Mouse (Mus musculus) lung, embryonic 15.5 days (tissue): ENCODE measurements around the gene Tdrkh. TPM values are rescaled to one million over a fixed set of nuclear protein-coding genes. Genes with fewer than 3 reads are reported as not detected.

Experiments used
- ATAC-seq: fragments of 200-750 bp; cut with Nextera tagmentation; 2 replicates; pipeline ENCODE4 v1.8.0; 2017; ENCODE audit warnings: moderate number of reproducible peaks, borderline replicate concordance; ENCODE audit not compliant: low FRiP score, low TSS enrichment; ENCODE audit errors: extremely low read depth
- H3K27ac ChIP-seq: fragments of 300-500 bp; sonication (generic); 2 replicates; pipeline ENCODE4 v1.5.1; 2015; ENCODE audit warnings: moderate library complexity, mild to moderate bottlenecking, inconsistent platforms
- H3K27me3 ChIP-seq: fragments of 300-500 bp; sonication (generic); 2 replicates; pipeline ENCODE4 v1.6.1; 2015; ENCODE audit warnings: inconsistent platforms
- H3K36me3 ChIP-seq: fragments of 300-500 bp; sonication (generic); 2 replicates; pipeline ENCODE4 v1.6.1; 2015; ENCODE audit warnings: inconsistent platforms
- H3K4me1 ChIP-seq: fragments of 300-500 bp; sonication (generic); 2 replicates; pipeline ENCODE4 v1.6.1; 2015; ENCODE audit warnings: inconsistent platforms
- H3K4me2 ChIP-seq: fragments of 300-500 bp; sonication (generic); 2 replicates; pipeline ENCODE4 v1.6.1; 2015; ENCODE audit warnings: inconsistent platforms, mild to moderate bottlenecking, moderate library complexity
- H3K4me3 ChIP-seq: fragments of 300-500 bp; sonication (generic); 2 replicates; pipeline ENCODE4 v1.5.1; 2015; ENCODE audit warnings: mild to moderate bottlenecking, inconsistent platforms
- H3K9ac ChIP-seq: fragments of 300-500 bp; sonication (generic); 2 replicates; pipeline ENCODE4 v1.6.1; 2015; ENCODE audit warnings: inconsistent platforms
- H3K9me3 ChIP-seq: fragments of 300-500 bp; sonication (generic); 2 replicates; pipeline ENCODE4 v1.6.1; 2016; ENCODE audit warnings: inconsistent platforms
- WGBS: fragments of 180-500 bp; shearing (Covaris S2); methylation state at CpG from one replicate; pipeline ENCODE4 v1.1.7; 2015; 5-methylcytosine and 5-hydroxymethylcytosine counted together
- polyA plus RNA-seq: library from polyadenylated mRNA; unstranded; fragments of >200 nt; fragmentation: Nextera tagmentation; extraction: Ambion mirVana; gene quantifications from 2 replicates; pipeline ENCODE4 v1.2.1, GENCODE M21; 2015

Gene Tdrkh
- 11.7 and 11.8 TPM in 2 replicates for polyA plus RNA-seq

DNA sequence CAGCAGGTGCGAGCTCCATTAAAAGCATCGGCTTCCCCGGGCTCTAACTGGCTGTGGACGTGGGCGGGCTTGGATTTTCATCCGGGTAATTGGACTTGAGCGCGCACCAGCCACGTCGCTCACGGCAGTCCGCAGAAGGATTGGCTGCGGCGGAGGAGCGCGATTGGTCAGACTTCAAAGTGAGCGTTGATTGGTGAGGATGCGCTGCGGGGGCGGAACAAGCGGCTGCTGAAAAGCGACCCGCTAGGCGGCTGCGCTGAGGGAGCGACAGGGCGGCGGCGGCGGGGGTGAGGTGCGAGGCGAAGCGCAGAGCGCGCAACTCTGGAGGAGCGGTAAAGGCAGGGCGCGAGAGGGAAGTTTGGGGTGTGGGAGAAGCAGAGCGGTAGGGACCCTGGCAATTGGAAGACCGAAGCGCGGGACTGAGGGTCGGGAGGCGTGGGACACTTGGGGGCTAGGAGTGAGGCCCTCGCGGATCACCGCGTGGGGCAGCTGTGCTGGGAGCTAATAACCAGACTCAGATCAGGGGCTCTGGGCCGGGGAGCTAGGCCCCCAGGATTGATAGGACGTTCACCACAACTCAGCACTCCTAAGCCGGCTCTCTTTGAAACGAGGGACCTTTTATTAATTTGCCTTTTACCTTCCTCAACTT lies at the start of gene Tdrkh:
Gene Tdrkh (plus strand): TSS at position 243 of the 649 bp plus-strand sequence.
- no peak within 1 kb of the TSS; the same call in 1 of the 2 replicates for H3K27ac ChIP-seq

DNA sequence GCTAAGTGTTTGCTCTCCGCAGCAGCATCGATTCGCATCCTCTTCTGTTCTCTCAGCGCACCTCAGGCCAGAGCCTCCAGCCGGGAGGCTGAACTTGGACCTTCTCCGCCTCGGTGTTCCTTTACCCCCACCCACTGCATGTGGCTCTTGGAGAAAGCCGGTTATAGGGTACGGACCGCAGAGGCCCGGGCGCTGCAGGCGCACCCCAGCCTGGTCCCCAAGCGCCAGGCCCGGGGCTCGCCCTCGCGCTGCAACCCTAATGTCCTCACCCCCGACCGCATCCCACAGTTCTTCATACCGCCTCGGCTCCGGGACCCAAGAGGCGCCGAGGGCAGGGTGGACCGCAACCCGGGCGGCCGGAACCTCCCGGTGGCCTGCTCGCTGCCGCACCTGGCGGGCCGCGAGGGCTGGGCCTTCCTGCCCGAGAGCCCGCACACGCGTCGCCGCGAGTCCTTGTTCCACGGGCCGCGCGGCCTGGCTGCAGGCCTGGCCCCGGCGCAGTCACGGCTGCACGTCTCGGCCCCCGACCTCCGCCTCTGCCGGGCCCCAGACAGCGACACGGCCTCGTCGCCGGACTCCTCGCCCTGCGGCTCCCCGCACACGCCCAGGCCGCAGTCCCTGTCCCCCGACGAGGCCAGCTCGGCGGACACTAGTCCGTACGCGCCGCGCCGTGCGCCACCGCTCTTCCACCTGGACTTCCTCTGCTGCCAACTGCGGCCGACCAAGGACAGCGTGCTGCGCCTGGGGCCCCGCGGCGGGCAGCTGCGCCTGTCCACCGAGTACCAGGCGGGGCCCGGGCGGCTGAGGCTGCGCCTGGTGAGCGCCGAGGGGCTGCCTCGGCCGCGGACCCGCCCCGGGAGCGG lies 49.6 kb upstream of the Tdrkh start:
- WGBS, result 5% methylated on average over 92 of the region's 97 CpGs
- peak overlapping the region; percentile 52 for H3K9ac ChIP-seq
- H3K4me1 ChIP-seq, result peaks cover 8% of the 10 kb centered on the region; the same call in 1 of the 2 replicates
- H3K36me3 ChIP-seq, result no peaks in the 10 kb centered on the region
- H3K4me3 ChIP-seq, result peak overlapping the region; percentile 51
- H3K9me3 ChIP-seq, result no peaks in the 10 kb centered on the region
- H3K27me3 ChIP-seq, result peaks cover 38% of the 10 kb centered on the region
- peak overlapping the region; percentile 92 for H3K4me2 ChIP-seq
- ATAC-seq, result peak; percentile 58; the same call in 1 of the 2 replicates
- no peak overlapping the region for H3K27ac ChIP-seq

More for the DNA sequence above, at the start of gene Tdrkh:
- Histone ChIP-seq H3K9me3 (no peaks in the 10 kb centered on the region), H3K4me2 (peak within 1 kb of the TSS; percentile 94), H3K4me3 (peak within 1 kb of the TSS; percentile 47), H3K36me3 (no peaks in the 10 kb centered on the region), H3K27me3 (no peaks in the 10 kb centered on the region), H3K9ac (peak within 1 kb of the TSS; percentile 36), H3K4me1 (peaks cover 14% of the 10 kb centered on the region)
- 6% methylated on average over 52 of the region's 52 CpGs for WGBS
- peak; percentile 100 for ATAC-seq

DNA sequence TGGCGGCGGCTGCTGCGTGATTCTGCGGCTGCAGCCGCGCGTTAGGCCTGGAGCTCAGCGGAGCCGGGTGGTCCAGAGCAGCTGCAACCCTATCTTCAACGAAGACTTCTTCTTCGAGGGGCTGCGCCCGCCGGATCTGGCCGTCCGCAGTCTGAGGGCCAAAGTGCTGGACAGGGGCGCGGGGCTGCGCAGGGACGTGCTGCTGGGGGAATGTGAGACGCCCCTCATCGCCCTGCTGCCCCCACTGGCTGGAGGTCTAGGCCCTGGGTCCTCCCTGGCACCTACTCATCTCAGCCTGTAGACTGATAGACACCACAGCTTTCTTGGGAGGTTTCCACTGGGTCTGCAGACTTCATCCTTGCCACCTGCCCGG lies 48.9 kb upstream of the Tdrkh start:
- 4% methylated on average over 23 of the region's 23 CpGs for WGBS
- Histone ChIP-seq H3K9me3 (no peaks in the 10 kb centered on the region), H3K27me3 (peaks cover 38% of the 10 kb centered on the region), H3K9ac (peak overlapping the region; percentile 52), H3K27ac (no peak overlapping the region), H3K4me3 (peak overlapping the region; percentile 51), H3K36me3 (no peaks in the 10 kb centered on the region), H3K4me1 (peaks cover 8% of the 10 kb centered on the region; the same call in 1 of the 2 replicates), H3K4me2 (peak overlapping the region; percentile 92)
- ATAC-seq, result 0 out of 2 replicates have a peak, but pooled peaks have one; percentile 31

DNA sequence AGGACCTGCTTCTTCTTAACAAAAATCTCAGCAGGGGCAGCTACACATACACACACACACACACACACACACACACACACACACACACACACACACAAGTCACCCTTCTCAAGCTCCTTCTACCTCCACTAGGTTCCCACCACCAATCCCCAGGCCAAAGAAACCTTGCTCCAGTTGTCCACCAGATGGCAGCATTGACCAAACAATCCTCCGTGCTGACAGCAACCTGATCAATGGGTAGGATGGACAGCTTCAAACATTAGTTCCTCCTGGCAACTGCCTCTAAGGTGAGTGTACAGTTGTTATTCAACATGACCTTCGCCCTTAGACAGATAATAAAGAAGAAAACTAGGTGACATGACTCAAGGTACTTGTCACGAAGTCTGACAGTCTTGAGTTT lies 46.3 kb upstream of the Tdrkh start:
- Histone ChIP-seq H3K36me3 (no peaks in the 10 kb centered on the region), H3K9ac (no peak overlapping the region), H3K9me3 (no peaks in the 10 kb centered on the region), H3K27me3 (peaks cover 38% of the 10 kb centered on the region), H3K4me1 (peaks cover 13% of the 10 kb centered on the region), H3K4me3 (no peak overlapping the region), H3K27ac (no peak overlapping the region), H3K4me2 (no peak overlapping the region)
- no peak for ATAC-seq
- 12% methylated on average over 3 of the region's 3 CpGs for WGBS

DNA sequence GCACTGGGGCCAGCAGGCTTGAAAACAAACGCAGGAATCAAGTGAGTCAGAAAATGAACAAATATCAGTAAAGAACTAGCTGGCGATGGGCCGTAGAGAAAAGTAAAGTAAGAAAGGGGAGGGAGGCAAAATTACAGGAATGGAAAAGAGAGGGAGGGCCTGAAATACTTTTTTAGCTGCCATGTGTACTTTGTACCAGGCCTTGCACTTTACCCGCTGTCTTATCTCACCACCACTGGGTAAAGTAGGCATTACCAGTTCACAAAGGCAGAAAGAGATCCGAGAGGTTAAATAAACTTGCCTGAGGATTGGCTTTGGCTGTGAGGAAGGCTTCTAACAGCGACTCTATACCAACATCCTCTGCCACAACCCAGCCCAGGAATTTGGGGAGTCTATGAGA lies 45.6 kb upstream of the Tdrkh start:
- 56% methylated on average over 6 of the region's 6 CpGs for WGBS

DNA sequence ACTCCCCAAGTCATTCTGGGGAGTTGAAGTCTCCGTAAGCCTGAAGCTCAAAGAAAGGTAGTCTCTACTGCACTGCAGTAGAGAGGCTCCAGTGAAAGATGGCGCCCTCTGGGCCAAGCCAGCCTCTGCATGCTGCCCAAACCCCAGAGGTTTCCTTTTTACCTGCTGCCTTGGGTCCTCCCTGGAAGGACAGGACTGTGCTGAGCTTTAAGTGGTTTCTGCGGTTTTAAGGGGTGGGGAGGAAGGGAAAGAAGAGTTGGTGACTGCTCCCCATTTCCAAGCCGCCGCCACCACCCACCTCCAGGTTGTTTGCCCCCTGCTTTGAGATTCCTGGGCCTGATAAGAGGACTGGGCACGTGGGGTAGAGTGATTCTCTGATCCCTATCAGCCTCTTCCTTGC lies 44.4 kb upstream of the Tdrkh start:
- Histone ChIP-seq H3K4me1 (peaks cover 23% of the 10 kb centered on the region), H3K36me3 (no peaks in the 10 kb centered on the region), H3K4me3 (no peak overlapping the region), H3K9me3 (no peaks in the 10 kb centered on the region), H3K27ac (no peak overlapping the region), H3K9ac (no peak overlapping the region), H3K4me2 (no peak overlapping the region), H3K27me3 (peaks cover 20% of the 10 kb centered on the region)
- whole genome bisulfite sequencing, result 57% methylated on average over 6 of the region's 6 CpGs
- no peak for ATAC-seq

More for the DNA sequence above, 45.6 kb upstream of the Tdrkh start:
- Histone ChIP-seq H3K4me3 (no peak overlapping the region), H3K27ac (peak overlapping the region; percentile 15; the same call in 1 of the 2 replicates), H3K9me3 (no peaks in the 10 kb centered on the region), H3K36me3 (no peaks in the 10 kb centered on the region), H3K4me2 (no peak overlapping the region), H3K9ac (no peak overlapping the region), H3K27me3 (peaks cover 30% of the 10 kb centered on the region), H3K4me1 (peaks cover 20% of the 10 kb centered on the region)
- ATAC-seq, result no peak

DNA sequence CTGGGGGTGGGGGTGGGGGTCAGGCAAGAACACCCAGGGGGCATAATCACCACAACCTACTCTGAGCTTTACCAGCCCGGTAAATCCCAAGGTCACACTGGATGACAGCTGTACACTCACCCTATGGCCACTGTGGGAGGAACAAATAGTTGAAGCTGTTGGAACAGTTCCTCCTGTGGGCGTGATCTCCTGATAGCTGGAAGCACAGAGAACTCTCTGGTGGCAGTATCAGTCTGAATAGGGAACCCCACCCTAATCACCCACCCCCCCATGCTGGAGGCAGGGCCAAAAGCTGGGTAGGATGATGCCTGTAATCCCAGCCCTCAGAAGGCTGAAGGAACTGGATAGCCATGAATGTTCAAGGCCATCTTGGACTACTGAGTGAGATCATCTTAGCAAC lies 43.4 kb upstream of the Tdrkh start:
- H3K9me3 ChIP-seq, result no peaks in the 10 kb centered on the region
- H3K36me3 ChIP-seq, result no peaks in the 10 kb centered on the region
- no peak for ATAC-seq
- peaks cover 9% of the 10 kb centered on the region for H3K27me3 ChIP-seq
- no peak overlapping the region for H3K4me2 ChIP-seq
- H3K4me1 ChIP-seq, result peaks cover 28% of the 10 kb centered on the region
- H3K27ac ChIP-seq, result no peak overlapping the region
- H3K4me3 ChIP-seq, result no peak overlapping the region
- WGBS, result 69% methylated on average over 2 of the region's 2 CpGs
- H3K9ac ChIP-seq, result no peak overlapping the region

DNA sequence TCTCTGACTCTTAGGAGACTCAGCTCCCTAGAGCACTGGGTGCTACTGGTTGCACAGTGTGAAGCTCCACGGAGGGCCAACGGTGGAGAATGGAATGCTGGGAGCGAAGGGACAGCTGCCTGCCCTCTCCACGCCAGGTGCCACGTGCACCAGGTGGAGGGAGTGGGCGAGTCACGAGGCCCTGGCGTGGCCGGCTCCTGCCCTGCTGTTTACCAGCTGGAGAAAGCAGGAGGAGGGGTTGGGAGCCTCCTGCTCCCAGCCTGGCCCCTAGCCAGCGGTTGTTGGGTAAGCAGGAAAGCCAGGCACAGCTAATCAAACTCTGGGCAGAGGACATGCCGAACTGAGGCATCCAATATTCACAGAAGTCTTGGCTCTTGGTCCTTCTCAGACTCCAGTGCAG lies 41.4 kb upstream of the Tdrkh start:
- H3K9me3 ChIP-seq, result no peaks in the 10 kb centered on the region
- no peak overlapping the region for H3K9ac ChIP-seq
- 5% methylated on average over 11 of the region's 11 CpGs for WGBS
- no peaks in the 10 kb centered on the region for H3K36me3 ChIP-seq
- H3K27ac ChIP-seq, result peak overlapping the region; percentile 88; the same call in 1 of the 2 replicates
- peak; percentile 19; the same call in 1 of the 2 replicates for ATAC-seq
- H3K4me3 ChIP-seq, result peak overlapping the region; percentile 8; the same call in 1 of the 2 replicates
- H3K4me1 ChIP-seq, result peaks cover 28% of the 10 kb centered on the region
- H3K27me3 ChIP-seq, result no peaks in the 10 kb centered on the region; the same call in 1 of the 2 replicates
- peak overlapping the region; percentile 41 for H3K4me2 ChIP-seq

DNA sequence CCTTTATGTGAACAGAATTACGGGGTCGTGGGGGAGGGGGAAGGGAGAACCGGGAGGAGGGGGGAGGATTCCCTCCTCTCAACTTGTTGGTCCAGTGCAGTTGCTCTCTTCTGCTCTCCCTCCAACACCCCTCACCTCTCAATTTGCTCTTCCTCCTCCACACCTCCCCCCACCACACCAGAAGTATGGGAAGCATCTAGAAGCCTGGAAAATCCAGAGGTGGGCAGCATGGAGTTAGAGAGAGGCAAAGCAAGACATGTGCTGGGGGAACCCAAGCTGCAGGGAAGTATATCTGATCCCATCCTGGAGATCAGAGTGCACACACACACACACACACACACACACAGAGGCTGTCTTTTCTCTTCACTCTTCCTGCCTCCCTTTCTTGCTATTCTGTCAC lies 41.0 kb upstream of the Tdrkh start:
- no peak for ATAC-seq
- Histone ChIP-seq H3K9me3 (no peaks in the 10 kb centered on the region), H3K27me3 (no peaks in the 10 kb centered on the region; the same call in 1 of the 2 replicates), H3K36me3 (no peaks in the 10 kb centered on the region), H3K27ac (peak overlapping the region; percentile 88), H3K4me3 (peak overlapping the region; percentile 8; the same call in 1 of the 2 replicates), H3K4me1 (peaks cover 28% of the 10 kb centered on the region), H3K4me2 (peak overlapping the region; percentile 41), H3K9ac (no peak overlapping the region)
- WGBS, result 0% methylated on average over 3 of the region's 3 CpGs

DNA sequence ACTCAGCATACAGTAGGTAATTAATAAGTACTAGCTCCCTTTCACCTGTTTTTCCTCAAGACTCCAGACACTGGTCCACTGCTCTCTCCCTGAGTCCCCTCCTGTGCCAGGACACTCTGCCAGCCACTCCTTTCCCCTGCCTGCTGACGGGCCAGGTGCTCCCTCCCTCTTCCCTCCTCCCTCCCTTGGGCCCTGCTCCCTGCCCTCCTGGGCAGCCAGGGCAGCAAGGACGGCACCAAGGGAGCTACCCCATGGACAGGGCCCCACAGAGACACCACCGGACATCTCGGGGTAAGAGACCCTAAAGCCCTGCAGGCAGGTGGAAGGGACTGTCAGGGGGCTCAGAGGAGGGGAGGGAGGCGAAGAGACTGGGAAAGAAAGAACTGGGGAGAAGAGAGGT lies 40.4 kb upstream of the Tdrkh start, which contains the start of gene Rorc:
Gene Rorc (plus strand): TSS at position 154 of the 400 bp plus-strand sequence.
- H3K36me3 ChIP-seq, result no peaks in the 10 kb centered on the region
- H3K4me2 ChIP-seq, result peak within 1 kb of the TSS; percentile 53
- WGBS, result 8% methylated on average over 5 of the region's 5 CpGs
- H3K4me1 ChIP-seq, result peaks cover 28% of the 10 kb centered on the region
- ATAC-seq, result peak; percentile 19; the same call in 1 of the 2 replicates
- H3K4me3 ChIP-seq, result peak within 1 kb of the TSS; percentile 32
- peak within 1 kb of the TSS; percentile 88 for H3K27ac ChIP-seq
- no peaks in the 10 kb centered on the region; the same call in 1 of the 2 replicates for H3K27me3 ChIP-seq
- no peaks in the 10 kb centered on the region for H3K9me3 ChIP-seq
- H3K9ac ChIP-seq, result 0 out of 2 replicates have a peak within 1 kb of the TSS, but pooled peaks have one; percentile 13

DNA sequence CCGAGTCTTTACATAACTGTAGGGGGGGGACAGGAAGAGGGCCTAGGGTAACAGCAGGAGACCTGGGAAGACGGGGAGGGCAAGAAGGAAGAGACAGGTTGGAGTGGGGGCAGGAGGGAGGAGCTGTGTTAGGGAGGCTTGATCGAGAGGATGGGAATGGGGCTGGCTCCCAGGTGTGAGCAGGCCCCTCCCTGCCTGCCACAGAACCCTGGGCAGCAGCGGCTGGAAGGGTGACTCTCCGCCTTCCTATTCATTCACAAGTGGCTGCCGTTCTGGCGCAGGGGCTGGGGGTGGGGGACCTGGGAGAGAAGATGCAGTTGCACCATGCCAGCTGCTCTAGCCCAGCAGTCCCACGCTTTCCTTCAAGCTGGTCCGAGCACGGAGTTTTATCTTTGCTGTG lies 40.0 kb upstream of the Tdrkh start:
- peaks cover 25% of the 10 kb centered on the region for H3K4me1 ChIP-seq
- 0 out of 2 replicates have a peak overlapping the region, but pooled peaks have one; percentile 13 for H3K9ac ChIP-seq
- ATAC-seq, result peak; percentile 71
- no peaks in the 10 kb centered on the region for H3K27me3 ChIP-seq
- 5% methylated on average over 10 of the region's 10 CpGs for WGBS
- no peaks in the 10 kb centered on the region for H3K36me3 ChIP-seq
- H3K4me2 ChIP-seq, result peak overlapping the region; percentile 53
- H3K4me3 ChIP-seq, result peak overlapping the region; percentile 32
- peak overlapping the region; percentile 88 for H3K27ac ChIP-seq
- H3K9me3 ChIP-seq, result no peaks in the 10 kb centered on the region
